17 mouse cellular contexts compared by ENCODE assay signal in genomic region chr13:29264015-29264711, GRCm38 (mm10).
DNase-seq lines count a peak whose midpoint lies in the region; ATAC-seq and TF ChIP-seq lines count a peak whose summit lies in the region.
"Had no signal": no experiment of that assay in that cellular context is flagged by ENCODE, and none has a peak within 500 bp of the region (broad histone marks: within the 10 kb centered on the region; RNA-seq: fewer than 3 reads in every experiment).

No protein-coding gene starts in this region.

- no peak overlapping the region for H3K9ac ChIP-seq in heart, embryonic 12.5 days
- H3K9ac ChIP-seq in hindbrain, embryonic 14.5 days = no peak overlapping the region
- H3K9ac ChIP-seq in midbrain, embryonic 14.5 days (replicated peaks; ENCODE audit: low read length) = no peak overlapping the region
- H3K9ac ChIP-seq: limb, embryonic 15.5 days had no signal

- no peaks in the 10 kb centered on the region for H3K9me3 ChIP-seq in heart, embryonic 12.5 days (replicated peaks)
- H3K9me3 ChIP-seq in hindbrain, embryonic 14.5 days (ENCODE audit: control insufficient read depth, low read length) = no peaks in the 10 kb centered on the region
- no peaks in the 10 kb centered on the region for H3K9me3 ChIP-seq in midbrain, embryonic 14.5 days (ENCODE audit: control insufficient read depth, low read length)
- H3K9me3 ChIP-seq: limb, embryonic 15.5 days had no signal

- no peaks in the 10 kb centered on the region; the same call in 1 of the 2 replicates for H3K4me1 ChIP-seq in heart, embryonic 12.5 days (replicated peaks)
- peaks cover 6% of the 10 kb centered on the region for H3K4me1 ChIP-seq in hindbrain, embryonic 14.5 days (replicated peaks; ENCODE audit: control insufficient read depth, insufficient read depth, low read length)
- H3K4me1 ChIP-seq in midbrain, embryonic 14.5 days (ENCODE audit: control insufficient read depth, insufficient read depth, low read length) = 0 out of 2 replicates have a peak, but pooled peaks cover 4% of the 10 kb centered on the region
- H3K4me1 ChIP-seq: limb, embryonic 15.5 days had no signal

- no peak overlapping the region for H3K4me2 ChIP-seq in heart, embryonic 12.5 days
- H3K4me2 ChIP-seq in hindbrain, embryonic 14.5 days (replicated peaks) = no peak overlapping the region
- no peak overlapping the region for H3K4me2 ChIP-seq in midbrain, embryonic 14.5 days (ENCODE audit: low read length)
- H3K4me2 ChIP-seq: heart, embryonic 11.5 days; limb, embryonic 15.5 days had no signal

- no peak overlapping the region for H3K4me3 ChIP-seq in heart, embryonic 12.5 days
- no peak overlapping the region for H3K4me3 ChIP-seq in hindbrain, embryonic 14.5 days (replicated peaks; ENCODE audit: low read length)
- no peak overlapping the region for H3K4me3 ChIP-seq in midbrain, embryonic 14.5 days (replicated peaks; ENCODE audit: low read depth, low read length)
- H3K4me3 ChIP-seq in layer of hippocampus, adult 2 months = no peak overlapping the region
- H3K4me3 ChIP-seq: erythroblast, embryonic 14.5 days; limb, embryonic 15.5 days had no signal

- H3K27me3 ChIP-seq in heart, embryonic 12.5 days (replicated peaks) = no peaks in the 10 kb centered on the region
- H3K27me3 ChIP-seq in hindbrain, embryonic 14.5 days (ENCODE audit: control insufficient read depth, insufficient read depth, low read length) = no peaks in the 10 kb centered on the region
- H3K27me3 ChIP-seq in midbrain, embryonic 14.5 days (ENCODE audit: control insufficient read depth, insufficient read depth, low read length) = no peaks in the 10 kb centered on the region
- H3K27me3 ChIP-seq: limb, embryonic 15.5 days had no signal

- WGBS in heart, embryonic 12.5 days = 74% methylated on average over 11 of the region's 11 CpGs
- 41% methylated on average over 11 of the region's 11 CpGs for WGBS in hindbrain, embryonic 14.5 days
- 46% methylated on average over 11 of the region's 11 CpGs for WGBS in midbrain, embryonic 14.5 days

- no peak for TF ChIP-seq POLR2A in brain, embryonic 14.5 days (IDR thresholded peaks at IDR 0.05; ENCODE audit: borderline replicate concordance, extremely low read depth, insufficient read depth, insufficient read length, poor library complexity, severe bottlenecking)

- H3K36me3 ChIP-seq in heart, embryonic 12.5 days = no peaks in the 10 kb centered on the region
- H3K36me3 ChIP-seq in hindbrain, embryonic 14.5 days (replicated peaks; ENCODE audit: control insufficient read depth, insufficient read depth) = no peaks in the 10 kb centered on the region
- H3K36me3 ChIP-seq in midbrain, embryonic 14.5 days (ENCODE audit: control insufficient read depth, insufficient read depth, low read length) = no peaks in the 10 kb centered on the region
- H3K36me3 ChIP-seq: limb, embryonic 15.5 days had no signal

- TF ChIP-seq CTCF in brain, embryonic 14.5 days (IDR thresholded peaks at IDR 0.05; ENCODE audit: borderline replicate concordance, extremely low read depth, insufficient read depth, insufficient read length) = no peak
- TF ChIP-seq CTCF in layer of hippocampus, adult 2 months (conservative IDR thresholded peaks at IDR 0.05) = no peak

- ATAC-seq in heart, embryonic 12.5 days (ENCODE audit: insufficient number of reproducible peaks, low FRiP score) = no peak
- no peak for ATAC-seq in hindbrain, embryonic 14.5 days (ENCODE audit: low FRiP score)
- ATAC-seq in midbrain, embryonic 14.5 days (ENCODE audit: low FRiP score, low TSS enrichment) = 0 out of 2 replicates have a peak, but pooled peaks have one; percentile 27
- ATAC-seq: intestine, embryonic 16.5 days had no signal

- peak; percentile 41 for DNase-seq in heart, adult 11 months
- DNase-seq in brain, embryonic 14.5 days (ENCODE audit: low read depth) = peak; percentile 86
- no peak for DNase-seq in hindbrain, embryonic 14.5 days (ENCODE audit: low spot score)
- peak; percentile 48 for DNase-seq in midbrain, embryonic 14.5 days
- no peak for DNase-seq in testis, postnatal 10 days (ENCODE audit: low spot score)
- DNase-seq in layer of hippocampus, adult 2 months (ENCODE audit: low spot score in 2 of 2) = no peak
- DNase-seq: adrenal gland, adult 2 months; cerebellum, adult 18-20 months; cerebellum, postnatal 36 days; thymus, postnatal 25 days had no signal

- H3K27ac ChIP-seq in heart, embryonic 12.5 days (ENCODE audit: poor library complexity, severe bottlenecking) = no peak overlapping the region
- H3K27ac ChIP-seq in hindbrain, embryonic 14.5 days = peak overlapping the region; percentile 15; the same call in 1 of the 2 replicates
- H3K27ac ChIP-seq in midbrain, embryonic 14.5 days (replicated peaks; ENCODE audit: low read depth, low read length) = peak overlapping the region; percentile 46; the same call in 1 of the 2 replicates
- H3K27ac ChIP-seq in layer of hippocampus, adult 2 months = no peak overlapping the region
- H3K27ac ChIP-seq: kidney, postnatal 0 days; limb, embryonic 15.5 days; stomach, postnatal 0 days had no signal

Comparison
In these comparisons a context has a peak if more than half of its experiments do, and no peak if none do; other contexts are left out.
1. DNase-seq: peak in heart, adult 11 months (single experiment), brain, embryonic 14.5 days (single experiment) and midbrain, embryonic 14.5 days (single experiment); none in hindbrain, embryonic 14.5 days (single experiment), testis, postnatal 10 days (single experiment) and layer of hippocampus, adult 2 months (0 of 2).
2. H3K27ac ChIP-seq: peak in hindbrain, embryonic 14.5 days (single experiment) and midbrain, embryonic 14.5 days (single experiment); none in heart, embryonic 12.5 days (single experiment) and layer of hippocampus, adult 2 months (single experiment).